Mouse (Mus musculus): ENCODE data around the gene Cntn5.

The Cntn5 gene

DNA sequence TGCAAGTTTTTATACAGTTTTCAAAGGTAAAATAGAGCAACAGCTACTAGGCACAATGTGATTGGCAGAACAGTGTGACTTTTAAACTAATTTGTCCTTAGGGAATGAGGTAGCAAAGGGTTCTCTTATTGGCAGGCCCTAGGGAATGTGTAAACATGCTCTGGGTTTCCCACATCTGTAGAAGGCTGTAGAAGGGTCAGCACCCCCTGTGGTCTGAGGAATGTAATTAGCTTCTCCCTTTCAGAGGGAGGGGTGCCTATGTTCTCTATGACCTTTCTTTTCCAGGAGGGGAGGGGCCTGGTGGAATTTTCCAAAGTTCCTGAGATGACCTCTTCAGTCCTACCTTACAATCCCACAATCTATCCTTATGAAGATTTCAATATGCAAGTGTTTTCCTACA lies 673.6 kb downstream of the Cntn5 start:
- no peak for DNase-seq (ENCODE audit: low read depth, low spot score)

DNA sequence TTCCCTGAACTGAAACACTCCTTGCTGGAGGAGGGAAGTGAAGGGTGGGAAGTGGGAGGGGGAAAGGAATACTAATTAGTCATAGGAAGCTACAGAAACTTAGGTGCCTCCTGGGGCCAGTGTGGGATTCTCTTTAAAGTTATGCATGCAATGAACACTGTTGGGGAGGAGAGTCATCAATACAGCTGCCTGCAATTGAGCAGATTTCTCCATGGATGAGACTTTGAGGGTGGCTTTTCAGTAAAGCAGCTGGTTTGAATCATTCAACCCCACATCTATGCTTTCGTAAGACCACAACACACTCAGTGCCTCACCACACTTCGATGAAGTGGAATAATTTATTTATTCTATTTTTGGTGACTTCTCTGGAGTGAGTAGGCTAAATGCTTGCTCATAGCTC lies 674.9 kb downstream of the Cntn5 start:
- DNase-seq (ENCODE audit: low read depth, low spot score) = no peak

DNA sequence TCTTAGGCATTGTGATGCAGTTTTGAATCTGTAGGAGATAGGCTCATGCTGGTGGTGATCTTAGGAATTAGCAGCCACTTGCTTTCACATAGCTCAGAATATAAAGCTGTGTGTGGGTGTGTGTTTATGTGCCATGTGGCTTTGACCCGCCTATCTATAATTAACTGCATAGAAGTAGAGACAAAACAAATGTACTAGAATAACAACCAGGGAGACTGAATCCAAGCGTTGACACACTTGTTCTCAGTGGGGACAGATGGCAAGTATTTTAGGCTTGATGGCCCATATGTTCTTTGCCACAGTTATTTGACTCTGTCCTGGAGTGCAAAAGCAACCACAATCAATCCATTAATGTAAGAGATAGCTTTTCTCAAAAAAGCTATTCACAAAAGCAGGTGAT lies 678.6 kb downstream of the Cntn5 start:
- DNase-seq (ENCODE audit: low read depth, low spot score) = no peak

GRCm38 (mm10) chr9:10186063-10186462 lies 718.5 kb downstream of the Cntn5 start:
- DNase-seq (ENCODE audit: low read depth, low spot score) = no peak

GRCm38 (mm10) chr9:10170526-10170925 lies 734.0 kb downstream of the Cntn5 start:
- DNase-seq (ENCODE audit: low read depth, low spot score) = no peak

GRCm38 (mm10) chr9:10121350-10122057 lies 783.1 kb downstream of the Cntn5 start:
- no peak for DNase-seq (ENCODE audit: low read depth, low spot score)

DNA sequence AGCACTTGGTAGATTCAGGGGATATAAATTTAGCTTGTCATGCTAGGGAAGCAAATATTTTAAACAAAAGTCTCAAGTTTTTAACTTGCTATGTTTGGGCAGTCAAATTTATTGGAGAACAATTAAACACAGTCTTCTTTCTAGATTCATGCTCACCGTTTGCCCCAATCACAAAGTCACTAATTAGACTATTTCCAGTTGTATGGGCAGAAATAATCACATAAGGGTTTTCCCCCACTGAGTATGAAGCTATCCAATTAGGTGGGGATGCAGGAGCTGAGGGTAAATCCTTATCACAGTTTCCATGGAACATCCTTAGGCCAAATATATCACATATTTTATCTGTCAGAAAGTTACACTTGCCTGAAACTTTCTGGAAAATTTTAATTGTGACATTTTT lies 788.0 kb downstream of the Cntn5 start:
- no peak for DNase-seq (ENCODE audit: low read depth, low spot score)

GRCm38 (mm10) chr9:10109156-10109555 lies 795.4 kb downstream of the Cntn5 start:
- no peak for DNase-seq (ENCODE audit: low read depth, low spot score)

GRCm38 (mm10) chr9:10107861-10108260 lies 796.7 kb downstream of the Cntn5 start:
- DNase-seq (ENCODE audit: low read depth, low spot score) = no peak

GRCm38 (mm10) chr9:10101812-10102440 lies 802.6 kb downstream of the Cntn5 start:
- DNase-seq (ENCODE audit: low read depth, low spot score) = no peak

GRCm38 (mm10) chr9:10076282-10076681 lies 828.3 kb downstream of the Cntn5 start:
- no peak for DNase-seq (ENCODE audit: low read depth, low spot score)

- no peak for DNase-seq (ENCODE audit: low read depth, low spot score)
Measured at GRCm38 (mm10) chr9:10073401-10073800, 831.2 kb downstream of the Cntn5 start.

GRCm38 (mm10) chr9:10072860-10073259 lies 831.7 kb downstream of the Cntn5 start:
- no peak for DNase-seq (ENCODE audit: low read depth, low spot score)

DNA sequence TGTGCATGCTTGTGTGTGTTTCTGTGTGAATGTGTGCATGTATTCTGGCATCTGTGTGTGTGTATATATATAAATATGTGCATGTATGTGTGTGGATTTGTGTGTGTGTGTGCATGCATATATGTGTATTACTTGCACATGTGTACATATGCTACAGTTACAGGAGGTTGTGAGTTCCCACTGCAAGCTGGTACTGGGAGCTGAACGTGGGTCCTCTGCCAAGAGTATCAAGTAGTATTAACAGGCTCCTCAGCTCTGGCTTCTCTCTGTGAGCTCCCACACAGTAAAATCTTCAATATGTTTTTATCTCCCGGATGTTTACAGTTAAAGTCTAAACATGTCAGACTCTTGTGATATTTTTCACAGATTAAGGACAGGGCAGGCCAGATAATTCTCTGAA lies 833.3 kb downstream of the Cntn5 start:
- no peak for DNase-seq (ENCODE audit: low read depth, low spot score)

GRCm38 (mm10) chr9:10044969-10045789 lies 859.4 kb downstream of the Cntn5 start:
- no peak for DNase-seq (ENCODE audit: low read depth, low spot score)

DNA sequence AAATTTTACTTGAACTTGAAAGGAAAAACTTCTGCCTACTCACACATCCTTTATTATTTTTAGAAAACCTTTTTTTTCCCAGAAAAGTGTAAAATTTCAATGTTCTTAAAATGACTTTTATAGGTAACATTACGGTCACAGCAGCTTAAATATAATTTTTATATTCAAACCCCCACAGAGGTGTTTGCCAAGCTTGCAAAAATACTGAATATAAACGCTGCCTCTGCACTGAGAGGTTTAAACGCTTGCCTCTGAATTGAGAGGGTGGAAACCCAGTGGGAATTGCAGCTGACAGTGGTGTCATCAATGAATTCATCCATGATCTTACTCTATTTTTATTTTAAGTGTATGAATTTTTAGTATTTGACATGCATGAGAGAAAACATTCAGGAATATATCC lies 861.6 kb downstream of the Cntn5 start:
- DNase-seq (ENCODE audit: low read depth, low spot score) = no peak

DNA sequence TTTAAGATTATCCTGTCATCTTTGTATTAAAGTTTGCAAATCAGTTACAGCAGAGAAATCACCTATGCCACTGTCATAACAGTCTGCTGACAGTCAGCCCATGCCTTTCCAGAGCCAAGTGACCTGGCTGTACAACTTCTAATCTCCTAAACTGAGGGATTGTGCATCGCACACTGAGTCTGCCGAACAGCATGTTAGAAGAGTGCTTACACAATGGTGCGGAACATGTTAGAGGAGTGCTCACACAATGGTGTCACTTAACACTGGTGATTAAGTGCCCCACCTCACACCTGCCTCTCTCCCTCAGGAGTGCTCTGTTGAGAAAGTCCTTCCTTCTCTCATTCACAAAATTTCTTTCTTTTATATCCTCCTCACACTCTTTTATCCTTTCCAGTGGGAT lies 889.4 kb downstream of the Cntn5 start:
- no peak for DNase-seq (ENCODE audit: low read depth, low spot score)

DNA sequence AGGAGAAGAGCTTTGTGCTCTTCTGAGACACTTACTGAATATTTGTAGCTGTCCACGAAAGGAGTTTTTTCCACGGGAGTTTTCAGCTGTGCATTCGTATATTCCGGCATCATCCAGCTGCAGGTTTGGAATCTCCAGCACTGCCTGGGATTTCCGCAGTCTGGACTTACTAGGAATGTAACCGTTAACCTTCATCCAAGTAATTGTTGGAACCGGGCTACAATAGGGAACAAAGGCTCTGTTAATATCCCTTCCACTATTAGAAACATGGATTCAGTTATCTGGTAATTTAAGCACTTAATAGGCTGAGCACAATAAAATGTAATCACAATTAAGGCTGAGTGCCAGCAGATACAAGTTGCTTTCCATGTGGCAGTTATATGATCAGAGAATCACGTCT lies 920.5 kb downstream of the Cntn5 start:
- DNase-seq (ENCODE audit: low read depth, low spot score) = no peak

DNA sequence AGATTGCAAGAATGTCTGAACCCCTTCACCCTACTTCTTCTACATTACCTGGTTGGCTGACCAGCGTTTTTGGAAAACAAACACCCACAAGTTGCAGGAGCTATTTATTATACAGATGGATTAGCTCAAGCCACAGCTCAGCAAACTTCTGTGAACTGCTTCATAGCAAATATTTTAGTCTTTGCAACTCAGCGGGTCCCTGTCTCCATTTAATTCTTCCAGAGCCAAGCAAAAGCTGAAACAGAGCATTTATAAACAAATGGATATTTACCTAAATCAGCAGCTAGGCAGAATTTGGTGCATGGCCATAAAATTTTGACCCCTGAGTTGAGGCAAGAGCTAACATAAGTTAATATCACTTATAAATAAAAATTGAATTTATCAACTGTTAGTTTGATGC lies 921.4 kb downstream of the Cntn5 start:
- DNase-seq (ENCODE audit: low read depth, low spot score) = no peak

DNA sequence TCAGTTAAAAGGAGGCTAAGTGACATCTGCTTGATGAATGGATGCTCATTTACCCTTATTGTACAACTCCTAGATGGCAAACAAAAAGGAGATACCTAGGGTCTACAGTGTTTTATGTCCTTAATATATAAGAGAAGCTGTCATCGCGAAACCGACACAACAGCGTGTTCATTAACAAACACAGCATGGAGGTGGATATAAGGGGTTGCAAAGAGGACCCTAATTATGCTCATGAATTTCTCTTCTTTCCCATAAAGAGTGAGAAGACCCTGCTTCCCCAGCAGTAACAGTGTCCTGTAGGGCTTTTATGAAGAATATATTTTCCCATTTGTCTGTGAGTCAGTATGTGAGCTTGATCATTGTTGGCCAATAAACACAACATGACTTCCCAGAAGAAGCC lies 939.2 kb downstream of the Cntn5 start:
- DNase-seq (ENCODE audit: low read depth, low spot score) = no peak

GRCm38 (mm10) chr9:9960610-9961172 lies 943.9 kb downstream of the Cntn5 start:
- no peak for DNase-seq (ENCODE audit: low read depth, low spot score)

GRCm38 (mm10) chr9:9949346-9949745 lies 955.2 kb downstream of the Cntn5 start:
- no peak for DNase-seq (ENCODE audit: low read depth, low spot score)
